24 mouse cellular contexts compared by ENCODE assay signal in the genomic region with DNA sequence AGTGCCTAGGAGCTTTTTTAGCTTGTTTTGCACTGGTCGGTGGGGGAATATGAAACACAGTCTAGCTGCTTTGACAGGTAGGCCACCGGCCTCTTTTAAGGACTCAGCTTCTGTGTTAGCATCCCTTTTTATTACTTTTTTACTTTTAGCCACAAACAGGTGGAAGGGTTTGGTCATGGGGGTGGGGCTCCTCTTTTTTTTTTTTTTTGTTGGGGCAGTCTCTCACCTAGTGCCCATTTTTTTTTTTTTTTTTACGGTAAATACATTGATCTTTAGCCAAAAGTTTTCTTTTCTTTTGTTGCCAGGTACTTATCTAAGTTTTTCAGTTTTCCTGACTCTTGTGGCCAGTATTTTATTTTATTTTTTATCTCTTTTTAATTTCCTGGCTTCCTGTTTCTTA. TPM values are rescaled to one million over a fixed set of nuclear protein-coding genes. Genes with fewer than 3 reads are reported as not detected.
DNase-seq lines count a peak whose midpoint lies in the region; ATAC-seq and TF ChIP-seq lines count a peak whose summit lies in the region.
"Had no signal": no experiment of that assay in that cellular context is flagged by ENCODE, and none has a peak within 500 bp of the region (broad histone marks: within the 10 kb centered on the region; RNA-seq: fewer than 3 reads in every experiment).

No protein-coding gene starts in this region.

- no peak overlapping the region for H3K4me2 ChIP-seq in CH12.LX (ENCODE audit: insufficient read depth, low read depth, poor library complexity, severe bottlenecking)
- no peak overlapping the region for H3K4me2 ChIP-seq in liver, embryonic 13.5 days
- no peak overlapping the region for H3K4me2 ChIP-seq in liver, postnatal 0 days (ENCODE audit: low read depth, low read length)
- H3K4me2 ChIP-seq: forebrain, embryonic 15.5 days had no signal

- no peaks in the 10 kb centered on the region for H3K9me3 ChIP-seq in CH12.LX (replicated peaks; ENCODE audit: low read length)
- no peaks in the 10 kb centered on the region for H3K9me3 ChIP-seq in ES-E14 (ENCODE audit: control insufficient read depth, insufficient read depth, low read depth, low read length)
- H3K9me3 ChIP-seq in liver, embryonic 13.5 days (replicated peaks) = no peaks in the 10 kb centered on the region
- H3K9me3 ChIP-seq in liver, postnatal 0 days (ENCODE audit: low read length) = no peaks in the 10 kb centered on the region
- H3K9me3 ChIP-seq: embryonic facial prominence, embryonic 12.5 days; forebrain, embryonic 15.5 days; heart, embryonic 10.5 days; hindbrain, embryonic 12.5 days had no signal

- no peak overlapping the region for H3K27ac ChIP-seq in CH12.LX (ENCODE audit: insufficient read depth, low read depth)
- no peak overlapping the region for H3K27ac ChIP-seq in ES-E14 (ENCODE audit: insufficient read depth, low read depth, low read length, poor library complexity, severe bottlenecking)
- peak overlapping the region; percentile 82 for H3K27ac ChIP-seq in liver, embryonic 13.5 days
- peak overlapping the region; percentile 93 for H3K27ac ChIP-seq in liver, postnatal 0 days (ENCODE audit: low read depth)
- H3K27ac ChIP-seq: embryonic facial prominence, embryonic 12.5 days; forebrain, embryonic 15.5 days; hindbrain, embryonic 12.5 days had no signal

- H3K9ac ChIP-seq in CH12.LX (ENCODE audit: insufficient read depth, low read depth) (no peak overlapping the region), ES-E14 (ENCODE audit: insufficient read depth, low read depth, low read length, poor library complexity, severe bottlenecking) (no peak overlapping the region)
- H3K9ac ChIP-seq in liver, embryonic 13.5 days = no peak overlapping the region
- no peak overlapping the region for H3K9ac ChIP-seq in liver, postnatal 0 days (replicated peaks)
- H3K9ac ChIP-seq: embryonic facial prominence, embryonic 12.5 days; forebrain, embryonic 15.5 days had no signal

- H3K4me1 ChIP-seq in CH12.LX (ENCODE audit: control insufficient read depth in 1 of 2, insufficient read depth in 2 of 2) = peaks cover 11 to 29% of the 10 kb centered on the region in 2 experiments
- H3K4me1 ChIP-seq in ES-E14 (ENCODE audit: control insufficient read depth in 2 of 2, insufficient read depth in 2 of 2, low read length in 2 of 2, poor library complexity in 1 of 2) = peaks cover 3 to 6% of the 10 kb centered on the region in 2 experiments; a peak in 2 of 4 replicates
- peaks cover 94% of the 10 kb centered on the region for H3K4me1 ChIP-seq in liver, embryonic 13.5 days (replicated peaks)
- H3K4me1 ChIP-seq in liver, postnatal 0 days (ENCODE audit: insufficient read depth) = peaks cover 63% of the 10 kb centered on the region

- no peaks in the 10 kb centered on the region for H3K27me3 ChIP-seq in CH12.LX (replicated peaks)
- H3K27me3 ChIP-seq in liver, embryonic 13.5 days = no peaks in the 10 kb centered on the region
- H3K27me3 ChIP-seq in liver, postnatal 0 days (ENCODE audit: insufficient read depth, low read length) = no peaks in the 10 kb centered on the region
- H3K27me3 ChIP-seq: forebrain, embryonic 15.5 days; hindbrain, embryonic 12.5 days; Patski had no signal

- H3K79me2 ChIP-seq in CH12.LX (replicated peaks; ENCODE audit: control insufficient read depth, extremely low read depth, insufficient read depth, poor library complexity, severe bottlenecking) = peaks cover 18% of the 10 kb centered on the region

- H3K4me3 ChIP-seq in CH12.LX (replicated peaks in 1 of 3; ENCODE audit: low read depth in 2 of 3, low read length in 2 of 3, poor library complexity in 1 of 3) (no peak overlapping the region), ES-E14 (ENCODE audit: insufficient read depth in 1 of 2, low read depth in 1 of 2, low read length in 2 of 2, poor library complexity in 1 of 2, severe bottlenecking in 1 of 2) (no peak overlapping the region)
- no peak overlapping the region for H3K4me3 ChIP-seq in liver, embryonic 13.5 days (replicated peaks)
- H3K4me3 ChIP-seq in liver, postnatal 0 days (ENCODE audit: low read depth, low read length) = no peak overlapping the region
- H3K4me3 ChIP-seq: forebrain, embryonic 15.5 days; hindbrain, embryonic 12.5 days had no signal

- TF ChIP-seq CTCF in CH12.LX (conservative IDR thresholded peaks at IDR 0.05 in 1 of 2, IDR thresholded peaks at IDR 0.05 in 1 of 2; ENCODE audit: low read depth in 2 of 2, low read length in 2 of 2) = no peak
- no peak for TF ChIP-seq CTCF in liver, postnatal 0 days (IDR thresholded peaks at IDR 0.05; ENCODE audit: low read depth)

- in situ Hi-C loops in CH12.LX (cut with MboI; ENCODE audit: low pct_ligation_motif_present, low pct_unique_long_range_greater_than_20kb, low sequenced_read_pairs) = no loop called here
- in situ Hi-C loops in ES-E14 (cut with MboI; ENCODE audit: low sequenced_read_pairs in 2 of 2, unreplicated experiment in 2 of 2) = no loop called here

- H3K36me3 ChIP-seq in CH12.LX (replicated peaks in 1 of 2; ENCODE audit: control insufficient read depth in 1 of 2, insufficient read depth in 1 of 2, low read length in 1 of 2) = peaks cover 8 to 11% of the 10 kb centered on the region in 2 experiments
- peaks cover 8% of the 10 kb centered on the region; the same call in 1 of the 2 replicates for H3K36me3 ChIP-seq in ES-E14 (ENCODE audit: control insufficient read depth, insufficient read depth, low read length, poor library complexity, severe bottlenecking)
- peaks cover 11% of the 10 kb centered on the region for H3K36me3 ChIP-seq in liver, embryonic 13.5 days
- 0 out of 2 replicates have a peak, but pooled peaks cover 9% of the 10 kb centered on the region for H3K36me3 ChIP-seq in liver, postnatal 0 days (replicated peaks; ENCODE audit: insufficient read depth, low read length)
- H3K36me3 ChIP-seq: embryonic facial prominence, embryonic 12.5 days; forebrain, embryonic 15.5 days; heart, embryonic 10.5 days; hindbrain, embryonic 12.5 days had no signal

- TF ChIP-seq EP300 in CH12.LX (IDR thresholded peaks at IDR 0.05; ENCODE audit: low read length) = no peak
- no peak for TF ChIP-seq EP300 in liver, postnatal 0 days (IDR thresholded peaks at IDR 0.05; ENCODE audit: low read depth)

- no peak for ATAC-seq in liver, embryonic 13.5 days (ENCODE audit: low read depth)
- ATAC-seq in liver, postnatal 0 days = no peak
- ATAC-seq: activated CD4-positive, CD25-positive, alpha-beta regulatory T cell, adult 4 months; forebrain, embryonic 15.5 days; hindbrain, embryonic 16.5 days; Patski had no signal

- WGBS in liver, embryonic 13.5 days (ENCODE audit: insufficient replicate concordance) = 42% methylated on average over 3 of the region's 3 CpGs
- WGBS in liver, postnatal 0 days (ENCODE audit: insufficient replicate concordance) = 56% methylated on average over 3 of the region's 3 CpGs

- no peak for DNase-seq in CH12.LX (ENCODE audit: extremely low read depth)
- no peak for DNase-seq in ES-E14 (ENCODE audit: low read depth, low spot score)
- DNase-seq in liver, embryonic 13.5 days = no peak
- no peak for DNase-seq in liver, postnatal 0 days
- no peak for DNase-seq in right cerebral cortex, postnatal 10 days (ENCODE audit: low spot score in 2 of 2)
- DNase-seq in adrenal gland, postnatal 4 days (ENCODE audit: low spot score in 2 of 2) = no peak
- DNase-seq: cerebellum, adult 2 months; cerebellum, postnatal 10 days; gastrocnemius, postnatal 36 days; heart, adult 11 months; heart, postnatal 10 days; heart, postnatal 4 days had no signal

- no peak for TF ChIP-seq RAD21 in CH12.LX (IDR thresholded peaks at IDR 0.05; ENCODE audit: low read depth, low read length)

- no peak for TF ChIP-seq POLR2A in CH12.LX (IDR thresholded peaks at IDR 0.05; ENCODE audit: low read depth, low read length)

- dilution Hi-C loops in CH12.LX (cut with MboI; ENCODE audit: extremely low pct_ligation_motif_present, extremely low pct_unique_long_range_greater_than_20kb, low sequenced_read_pairs) = no loop called here

RNA-seq across cellular contexts. Expression of gene Zg16, which starts 1.0 kb away (rescaled TPM):
- total RNA-seq in CH12.LX (2012; rRNA removed) (not detected in 2 replicates), CH12.LX (2014; rRNA removed) (not detected in 2 replicates), ES-E14 (2012; rRNA removed) (not detected in 2 replicates)
- polyA plus RNA-seq in CH12.LX (2012; ENCODE audit: insufficient read length, low read depth) = not detected in 2 replicates
- not detected in 2 replicates for polyA plus RNA-seq in liver, embryonic 13.5 days (2015; fragmentation: Nextera tagmentation; extraction: Ambion mirVana)
- 0.59 and 1.8 TPM in 2 replicates for polyA plus RNA-seq in liver, postnatal 0 days (2015; fragmentation: Nextera tagmentation; extraction: Ambion mirVana)
- total RNA-seq in adrenal gland, postnatal 4 days (2021) = 100 to 1,000 TPM in 1 of 2 experiments, not detected in 1; 137 TPM
- total RNA-seq: adrenal gland, adult 18-20 months; adrenal gland, postnatal 14 days; gastrocnemius, adult 8-10 months; gastrocnemius, postnatal 36 days; heart, postnatal 10 days; heart, postnatal 4 days had no signal
- polyA plus RNA-seq: activated CD4-positive, CD25-positive, alpha-beta regulatory T cell, adult 4 months; embryonic facial prominence, embryonic 12.5 days; forebrain, embryonic 11.5 days; forebrain, embryonic 15.5 days; heart, embryonic 10.5 days; heart, embryonic 14.5 days; hindbrain, embryonic 12.5 days; hindbrain, embryonic 16.5 days; Patski had no signal

RNA-seq across cellular contexts. Expression of gene AI467606, which starts 3.1 kb away (rescaled TPM):
- total RNA-seq in CH12.LX (2012; rRNA removed) = 15.7 and 19.0 TPM in 2 replicates
- total RNA-seq in CH12.LX (2014; rRNA removed) = 18.6 and 26.4 TPM in 2 replicates
- 18.3 and 20.5 TPM in 2 replicates for polyA plus RNA-seq in CH12.LX (2012; ENCODE audit: insufficient read length, low read depth)
- total RNA-seq in ES-E14 (2012; rRNA removed) = 13.5 and 31.2 TPM in 2 replicates
- 7.0 and 7.3 TPM in 2 replicates for polyA plus RNA-seq in liver, embryonic 13.5 days (2015; fragmentation: Nextera tagmentation; extraction: Ambion mirVana)
- 7.6 and 8.1 TPM in 2 replicates for polyA plus RNA-seq in liver, postnatal 0 days (2015; fragmentation: Nextera tagmentation; extraction: Ambion mirVana)
- 1 to 10 TPM; 1.9 to 2.0 TPM for total RNA-seq in adrenal gland, postnatal 4 days (2021)

RNA-seq across cellular contexts. Expression of gene Qprt, which starts 33.9 kb away (rescaled TPM):
- total RNA-seq in CH12.LX (2012; rRNA removed) = 0.21 and 0.30 TPM in 2 replicates
- total RNA-seq in CH12.LX (2014; rRNA removed) = 0.15 TPM in 1 of 2 replicates, not detected in the other
- 0.14 TPM in 1 of 2 replicates, not detected in the other for polyA plus RNA-seq in CH12.LX (2012; ENCODE audit: insufficient read length, low read depth)
- total RNA-seq in ES-E14 (2012; rRNA removed) = 5.6 and 7.1 TPM in 2 replicates
- polyA plus RNA-seq in liver, embryonic 13.5 days (2015; fragmentation: Nextera tagmentation; extraction: Ambion mirVana) = 44.4 and 49.1 TPM in 2 replicates
- 148 and 151 TPM in 2 replicates for polyA plus RNA-seq in liver, postnatal 0 days (2015; fragmentation: Nextera tagmentation; extraction: Ambion mirVana)
- total RNA-seq in adrenal gland, postnatal 4 days (2021) = 10 to 100 TPM in 1 of 2 experiments, 1 to 10 TPM in 1; 5.7 to 12.0 TPM
- polyA plus RNA-seq: Patski had no signal

RNA-seq across cellular contexts. Expression of gene Kif22, which starts 45.8 kb away (rescaled TPM):
- total RNA-seq in CH12.LX (2012; rRNA removed) = 54.2 and 63.9 TPM in 2 replicates
- total RNA-seq in CH12.LX (2014; rRNA removed) = 58.1 and 65.0 TPM in 2 replicates
- 81.4 and 86.2 TPM in 2 replicates for polyA plus RNA-seq in CH12.LX (2012; ENCODE audit: insufficient read length, low read depth)
- 97.4 and 117 TPM in 2 replicates for total RNA-seq in ES-E14 (2012; rRNA removed)
- 109 and 122 TPM in 2 replicates for polyA plus RNA-seq in liver, embryonic 13.5 days (2015; fragmentation: Nextera tagmentation; extraction: Ambion mirVana)
- polyA plus RNA-seq in liver, postnatal 0 days (2015; fragmentation: Nextera tagmentation; extraction: Ambion mirVana) = 45.4 and 47.4 TPM in 2 replicates
- 10 to 100 TPM; 45.2 to 45.9 TPM for total RNA-seq in adrenal gland, postnatal 4 days (2021)

RNA-seq across cellular contexts. Expression of gene Spn, which starts 49.5 kb away (rescaled TPM):
- total RNA-seq in CH12.LX (2012; rRNA removed) (14.4 and 16.3 TPM in 2 replicates), CH12.LX (2014; rRNA removed) (2.4 and 2.6 TPM in 2 replicates), ES-E14 (2012; rRNA removed) (30.2 and 67.4 TPM in 2 replicates)
- 3.3 and 3.6 TPM in 2 replicates for polyA plus RNA-seq in CH12.LX (2012; ENCODE audit: insufficient read length, low read depth)
- polyA plus RNA-seq in liver, embryonic 13.5 days (2015; fragmentation: Nextera tagmentation; extraction: Ambion mirVana) = 8.2 and 8.7 TPM in 2 replicates
- polyA plus RNA-seq in liver, postnatal 0 days (2015; fragmentation: Nextera tagmentation; extraction: Ambion mirVana) = 4.9 and 5.6 TPM in 2 replicates
- total RNA-seq in adrenal gland, postnatal 4 days (2021) = 1 to 10 TPM; 1.8 to 2.1 TPM
- polyA plus RNA-seq: embryonic facial prominence, embryonic 12.5 days; forebrain, embryonic 15.5 days; hindbrain, embryonic 12.5 days; hindbrain, embryonic 16.5 days had no signal

Comparison
In these comparisons a context has a peak if more than half of its experiments do, and no peak if none do; other contexts are left out.
1. H3K27ac ChIP-seq: peak in liver, embryonic 13.5 days (single experiment) and liver, postnatal 0 days (single experiment); none in CH12.LX (single experiment) and ES-E14 (single experiment).